Mouse (Mus musculus): Measurements from ENCODE around the gene Hbq1a. TPM values are rescaled to one million over a fixed set of nuclear protein-coding genes. Genes with fewer than 3 reads are reported as not detected.

The Hbq1a gene
- total and polyA plus RNA-seq, 2 experiments from 2014 or later = not detected

GRCm38 (mm10) chr11:32303455-32303854 is 3.6 kb downstream of the Hbq1a start:
- TF ChIP-seq CTCF (IDR thresholded peaks at IDR 0.05; ENCODE audit: low read depth) = no peak
- no peak for TF ChIP-seq EP300 (IDR thresholded peaks at IDR 0.05; ENCODE audit: low read depth)
- Histone ChIP-seq H3K27me3 (ENCODE audit: control insufficient read depth, insufficient read depth, low read length) (no peaks in the 10 kb centered on the region), H3K4me1 (ENCODE audit: control insufficient read depth, insufficient read depth) (no peaks in the 10 kb centered on the region), H3K9ac (replicated peaks; ENCODE audit: low read depth, low read length) (no peak overlapping the region), H3K4me2 (ENCODE audit: low read depth, low read length) (no peak overlapping the region), H3K27ac (ENCODE audit: low read depth) (no peak overlapping the region), H3K9me3 (replicated peaks; ENCODE audit: control insufficient read depth, low read length) (no peaks in the 10 kb centered on the region), H3K36me3 (replicated peaks; ENCODE audit: control insufficient read depth, insufficient read depth, low read length) (no peaks in the 10 kb centered on the region), H3K4me3 (ENCODE audit: low read depth, low read length) (no peak overlapping the region)
- 70% methylated on average over 1 of the region's 1 CpGs for WGBS
- DNase-seq (ENCODE audit: low spot score) = no peak
- no peak for ATAC-seq (ENCODE audit: insufficient read depth, low read depth)

GRCm38 (mm10) chr11:32307006-32307405 is 7.1 kb downstream of the Hbq1a start:
- no peak for DNase-seq (ENCODE audit: low spot score)
- Histone ChIP-seq H3K4me1 (ENCODE audit: control insufficient read depth, insufficient read depth) (no peaks in the 10 kb centered on the region), H3K9me3 (replicated peaks; ENCODE audit: control insufficient read depth, low read length) (no peaks in the 10 kb centered on the region), H3K36me3 (replicated peaks; ENCODE audit: control insufficient read depth, insufficient read depth, low read length) (no peaks in the 10 kb centered on the region), H3K27ac (ENCODE audit: low read depth) (no peak overlapping the region), H3K4me2 (ENCODE audit: low read depth, low read length) (no peak overlapping the region), H3K4me3 (ENCODE audit: low read depth, low read length) (no peak overlapping the region), H3K9ac (replicated peaks; ENCODE audit: low read depth, low read length) (no peak overlapping the region), H3K27me3 (ENCODE audit: control insufficient read depth, insufficient read depth, low read length) (no peaks in the 10 kb centered on the region)
- no peak for ATAC-seq (ENCODE audit: insufficient read depth, low read depth)
- TF ChIP-seq EP300 (IDR thresholded peaks at IDR 0.05; ENCODE audit: low read depth) (no peak), CTCF (IDR thresholded peaks at IDR 0.05; ENCODE audit: low read depth) (no peak)
- WGBS = 92% methylated on average over 1 of the region's 1 CpGs

GRCm38 (mm10) chr11:32309446-32309845 is 9.6 kb downstream of the Hbq1a start:
- no peak for TF ChIP-seq CTCF (IDR thresholded peaks at IDR 0.05; ENCODE audit: low read depth)
- TF ChIP-seq EP300 (IDR thresholded peaks at IDR 0.05; ENCODE audit: low read depth) = no peak
- 63% methylated on average over 4 of the region's 4 CpGs for WGBS
- H3K9me3 ChIP-seq (replicated peaks; ENCODE audit: control insufficient read depth, low read length) = no peaks in the 10 kb centered on the region
- no peaks in the 10 kb centered on the region for H3K27me3 ChIP-seq (ENCODE audit: control insufficient read depth, insufficient read depth, low read length)
- H3K9ac ChIP-seq (replicated peaks; ENCODE audit: low read depth, low read length) = no peak overlapping the region
- H3K27ac ChIP-seq (ENCODE audit: low read depth) = no peak overlapping the region
- ATAC-seq (ENCODE audit: insufficient read depth, low read depth) (no peak), DNase-seq (ENCODE audit: low spot score) (no peak)
- no peak overlapping the region for H3K4me2 ChIP-seq (ENCODE audit: low read depth, low read length)
- H3K4me3 ChIP-seq (ENCODE audit: low read depth, low read length) = no peak overlapping the region
- H3K36me3 ChIP-seq (replicated peaks; ENCODE audit: control insufficient read depth, insufficient read depth, low read length) = no peaks in the 10 kb centered on the region
- H3K4me1 ChIP-seq (ENCODE audit: control insufficient read depth, insufficient read depth) = no peaks in the 10 kb centered on the region

GRCm38 (mm10) chr11:32309928-32310327 is 10.1 kb downstream of the Hbq1a start:
- no peak for TF ChIP-seq EP300 (IDR thresholded peaks at IDR 0.05; ENCODE audit: low read depth)
- no peak for TF ChIP-seq CTCF (IDR thresholded peaks at IDR 0.05; ENCODE audit: low read depth)
- Histone ChIP-seq H3K27ac (ENCODE audit: low read depth) (no peak overlapping the region), H3K36me3 (replicated peaks; ENCODE audit: control insufficient read depth, insufficient read depth, low read length) (no peaks in the 10 kb centered on the region), H3K4me2 (ENCODE audit: low read depth, low read length) (no peak overlapping the region), H3K9me3 (replicated peaks; ENCODE audit: control insufficient read depth, low read length) (no peaks in the 10 kb centered on the region), H3K27me3 (ENCODE audit: control insufficient read depth, insufficient read depth, low read length) (no peaks in the 10 kb centered on the region), H3K4me1 (ENCODE audit: control insufficient read depth, insufficient read depth) (no peaks in the 10 kb centered on the region), H3K4me3 (ENCODE audit: low read depth, low read length) (no peak overlapping the region), H3K9ac (replicated peaks; ENCODE audit: low read depth, low read length) (no peak overlapping the region)
- DNase-seq (ENCODE audit: low spot score) (no peak), ATAC-seq (ENCODE audit: insufficient read depth, low read depth) (no peak)
- 72% methylated on average over 3 of the region's 3 CpGs for WGBS

DNA sequence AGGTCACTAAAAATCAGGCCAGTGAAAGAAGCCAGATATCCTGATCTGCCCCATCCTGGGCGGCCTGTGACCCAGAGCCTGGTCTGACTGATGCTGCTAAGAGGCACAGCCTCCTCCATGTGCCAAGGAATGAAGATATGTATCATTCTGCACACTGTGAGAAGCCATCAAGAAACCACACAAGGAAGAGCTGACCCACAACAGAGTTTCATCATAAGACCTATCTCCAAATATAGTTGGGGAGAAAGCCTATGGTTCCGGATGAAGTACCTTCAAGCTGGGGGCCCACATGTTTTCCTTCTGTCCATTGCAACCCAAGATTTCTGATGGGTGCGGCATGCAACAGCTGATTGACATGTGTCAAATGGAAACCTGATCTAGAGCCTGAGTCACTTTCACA is 16.1 kb downstream of the Hbq1a start:
- no peak for TF ChIP-seq EP300 (IDR thresholded peaks at IDR 0.05; ENCODE audit: low read depth)
- TF ChIP-seq CTCF (IDR thresholded peaks at IDR 0.05; ENCODE audit: low read depth) = no peak
- Histone ChIP-seq H3K4me1 (ENCODE audit: control insufficient read depth, insufficient read depth) (no peaks in the 10 kb centered on the region), H3K36me3 (replicated peaks; ENCODE audit: control insufficient read depth, insufficient read depth, low read length) (no peaks in the 10 kb centered on the region), H3K27ac (ENCODE audit: low read depth) (no peak overlapping the region), H3K4me3 (ENCODE audit: low read depth, low read length) (no peak overlapping the region), H3K9me3 (replicated peaks; ENCODE audit: control insufficient read depth, low read length) (no peaks in the 10 kb centered on the region), H3K27me3 (ENCODE audit: control insufficient read depth, insufficient read depth, low read length) (no peaks in the 10 kb centered on the region), H3K9ac (replicated peaks; ENCODE audit: low read depth, low read length) (no peak overlapping the region), H3K4me2 (ENCODE audit: low read depth, low read length) (no peak overlapping the region)
- ATAC-seq (ENCODE audit: insufficient read depth, low read depth) = no peak
- no peak for DNase-seq (ENCODE audit: low spot score)
- 80% methylated on average over 3 of the region's 3 CpGs for WGBS

DNA sequence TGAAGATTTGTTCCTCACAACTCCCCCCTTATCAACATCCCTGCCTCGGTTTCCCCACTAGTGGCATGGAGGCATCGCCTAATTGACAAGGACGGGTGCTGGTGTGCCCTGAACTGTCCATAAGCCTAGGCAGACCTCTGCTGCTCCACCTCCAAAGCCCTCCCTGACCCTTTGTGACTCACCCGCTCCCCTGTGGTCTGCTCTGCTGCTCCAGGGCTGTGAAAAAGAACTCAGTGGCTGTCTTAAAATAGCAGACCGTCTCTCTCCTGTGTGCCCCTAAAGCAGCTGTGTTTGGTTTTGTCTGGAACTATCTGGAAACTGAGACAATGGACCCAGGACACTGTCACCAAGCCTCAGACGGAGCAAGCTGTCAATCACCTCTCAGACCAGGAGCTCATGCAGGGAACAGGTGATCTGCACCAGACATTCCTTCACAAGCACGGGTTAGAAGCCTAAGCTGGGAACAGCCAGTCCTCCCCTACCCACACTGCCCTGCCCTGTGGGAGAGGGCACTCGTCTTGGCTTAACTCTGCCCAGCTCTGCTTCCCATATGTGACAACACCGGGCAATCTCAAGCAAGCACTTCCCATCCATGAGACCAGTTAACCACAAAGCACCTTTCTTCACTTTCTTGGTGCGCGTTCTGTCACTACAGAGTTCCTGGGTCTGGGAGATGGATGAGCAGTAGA is 20.8 kb downstream of the Hbq1a start:
- DNase-seq (ENCODE audit: low spot score) (no peak), ATAC-seq (ENCODE audit: insufficient read depth, low read depth) (no peak)
- H3K36me3 ChIP-seq (replicated peaks; ENCODE audit: control insufficient read depth, insufficient read depth, low read length) = no peaks in the 10 kb centered on the region
- TF ChIP-seq EP300 (IDR thresholded peaks at IDR 0.05; ENCODE audit: low read depth) = no peak
- TF ChIP-seq CTCF (IDR thresholded peaks at IDR 0.05; ENCODE audit: low read depth) = no peak
- no peak overlapping the region for H3K27ac ChIP-seq (ENCODE audit: low read depth)
- no peak overlapping the region for H3K4me2 ChIP-seq (ENCODE audit: low read depth, low read length)
- no peaks in the 10 kb centered on the region for H3K27me3 ChIP-seq (ENCODE audit: control insufficient read depth, insufficient read depth, low read length)
- H3K9ac ChIP-seq (replicated peaks; ENCODE audit: low read depth, low read length) = no peak overlapping the region
- no peak overlapping the region for H3K4me3 ChIP-seq (ENCODE audit: low read depth, low read length)
- no peaks in the 10 kb centered on the region for H3K9me3 ChIP-seq (replicated peaks; ENCODE audit: control insufficient read depth, low read length)
- 49% methylated on average over 11 of the region's 11 CpGs for WGBS
- no peaks in the 10 kb centered on the region for H3K4me1 ChIP-seq (ENCODE audit: control insufficient read depth, insufficient read depth)

Measured in heart, postnatal 0 days (tissue).